Mouse (Mus musculus) hindbrain, embryonic 11.5 days (tissue): ENCODE data around the gene Tspan5. TPM values are rescaled to one million over a fixed set of nuclear protein-coding genes. Genes with fewer than 3 reads are reported as not detected.

ENCODE experiments used
- ATAC-seq: fragments of 200-750 bp; cut with Nextera tagmentation; 2 replicates; pipeline ENCODE4 v1.8.0; 2017; ENCODE audit warnings: mild to moderate bottlenecking, moderate TSS enrichment, moderate library complexity; ENCODE audit not compliant: low FRiP score
- DNase-seq: peaks from one replicate; pipeline ENCODE4 v3.0.0-alpha.2; 2015; ENCODE audit warnings: low spot score
- H3K27ac ChIP-seq: fragments of 300-500 bp; sonication (generic); 2 replicates; pipeline ENCODE4 v1.5.1; 2014; ENCODE audit warnings: mild to moderate bottlenecking, low read depth, low read length
- H3K27me3 ChIP-seq: fragments of 300-500 bp; sonication (generic); 2 replicates; pipeline ENCODE4 v1.6.1; 2014; ENCODE audit warnings: mild to moderate bottlenecking, low read length, moderate library complexity, mixed read lengths; ENCODE audit not compliant: control insufficient read depth, insufficient read depth
- H3K36me3 ChIP-seq: fragments of 300-500 bp; sonication (generic); 2 replicates; pipeline ENCODE4 v1.6.1; 2014; ENCODE audit warnings: mild to moderate bottlenecking, low read length, moderate library complexity, mixed read lengths; ENCODE audit not compliant: control insufficient read depth, insufficient read depth
- H3K4me1 ChIP-seq: fragments of 300-500 bp; sonication (generic); replicated peaks from 2 replicates; pipeline ENCODE4 v1.6.1; 2014; ENCODE audit warnings: low read length, mixed read lengths; ENCODE audit not compliant: control insufficient read depth, insufficient read depth
- H3K4me2 ChIP-seq: fragments of 300-500 bp; sonication (generic); replicated peaks from 2 replicates; pipeline ENCODE4 v1.6.1; 2014; ENCODE audit warnings: mild to moderate bottlenecking, low read depth, low read length
- H3K4me3 ChIP-seq: fragments of 300-500 bp; sonication (generic); 2 replicates; pipeline ENCODE4 v1.5.1; 2014; ENCODE audit warnings: low read depth, low read length
- H3K9ac ChIP-seq: fragments of 300-500 bp; sonication (generic); 2 replicates; pipeline ENCODE4 v1.6.1; 2014; ENCODE audit warnings: low read depth, low read length
- H3K9me3 ChIP-seq: fragments of 300-500 bp; sonication (generic); 2 replicates; pipeline ENCODE4 v1.6.1; 2016; ENCODE audit warnings: low read length; ENCODE audit not compliant: control insufficient read depth
- WGBS: fragments of 180-500 bp; shearing (Covaris S2); extraction: QIAGEN DNeasy Blood & Tissue Kit; methylation state at CpG from one replicate; pipeline ENCODE4 v1.1.7; 2014; 5-methylcytosine and 5-hydroxymethylcytosine counted together
- polyA plus RNA-seq: library from polyadenylated mRNA; unstranded; fragments of >200 nt; fragmentation: Nextera tagmentation; extraction: Ambion mirVana; gene quantifications from 2 replicates; pipeline ENCODE4 v1.2.1, GENCODE M21; 2014

Gene Tspan5
- polyA plus RNA-seq, 1 experiment from 2014 or later, result 51.0 TPM

- WGBS, result 87% methylated on average over 8 of the region's 8 CpGs
- H3K27me3 ChIP-seq, result no peaks in the 10 kb centered on the region
- H3K4me1 ChIP-seq, result no peaks in the 10 kb centered on the region
- no peak overlapping the region for H3K9ac ChIP-seq
- H3K4me3 ChIP-seq, result no peak overlapping the region
- no peak for ATAC-seq
- H3K27ac ChIP-seq, result no peak overlapping the region
- no peak overlapping the region for H3K4me2 ChIP-seq
- DNase-seq, result no peak
- H3K9me3 ChIP-seq, result no peaks in the 10 kb centered on the region
- H3K36me3 ChIP-seq, result no peaks in the 10 kb centered on the region
Measured at GRCm38 (mm10) chr3:138746556-138746955, 4.6 kb downstream of the Tspan5 start.

DNA sequence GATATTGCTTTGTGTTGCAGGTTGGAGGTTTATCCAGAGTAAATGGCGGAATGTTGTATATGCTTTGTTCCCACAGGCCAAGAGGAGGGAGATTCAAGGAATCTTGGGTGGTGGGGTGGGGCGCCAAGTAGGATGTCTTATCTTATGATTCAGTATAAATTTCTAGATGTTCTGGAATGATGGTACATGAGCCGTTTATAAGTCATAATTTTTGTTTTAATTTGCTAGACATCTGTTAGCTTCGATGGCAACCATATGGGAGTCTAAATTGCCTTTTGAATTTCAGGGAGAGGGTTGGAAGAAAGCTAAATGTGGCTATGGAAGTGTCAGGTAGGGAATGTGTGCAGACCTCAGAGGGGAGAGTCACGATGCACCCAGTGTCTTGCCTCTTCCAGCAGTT, 5.0 kb downstream of the Tspan5 start:
- DNase-seq (no peak), ATAC-seq (no peak)
- 89% methylated on average over 5 of the region's 5 CpGs for WGBS
- Histone ChIP-seq H3K4me1 (no peaks in the 10 kb centered on the region), H3K4me2 (no peak overlapping the region), H3K9me3 (no peaks in the 10 kb centered on the region), H3K27me3 (no peaks in the 10 kb centered on the region), H3K4me3 (no peak overlapping the region), H3K9ac (no peak overlapping the region), H3K36me3 (no peaks in the 10 kb centered on the region), H3K27ac (no peak overlapping the region)

- Histone ChIP-seq H3K4me1 (no peaks in the 10 kb centered on the region), H3K36me3 (no peaks in the 10 kb centered on the region), H3K9ac (no peak overlapping the region), H3K9me3 (no peaks in the 10 kb centered on the region), H3K4me3 (no peak overlapping the region), H3K27me3 (no peaks in the 10 kb centered on the region), H3K27ac (no peak overlapping the region), H3K4me2 (no peak overlapping the region)
- ATAC-seq (no peak), DNase-seq (no peak)
- WGBS, result 95% methylated on average over 5 of the region's 5 CpGs
Measured at GRCm38 (mm10) chr3:138747985-138748384, 6.0 kb downstream of the Tspan5 start.

- no peaks in the 10 kb centered on the region for H3K27me3 ChIP-seq
- H3K9me3 ChIP-seq, result no peaks in the 10 kb centered on the region
- no peak for DNase-seq
- WGBS, result 85% methylated on average over 9 of the region's 9 CpGs
- ATAC-seq, result no peak
- no peak overlapping the region for H3K9ac ChIP-seq
- H3K4me2 ChIP-seq, result no peak overlapping the region
- H3K27ac ChIP-seq, result no peak overlapping the region
- 0 out of 2 replicates have a peak, but pooled peaks cover 2% of the 10 kb centered on the region for H3K4me1 ChIP-seq
- H3K4me3 ChIP-seq, result no peak overlapping the region
- no peaks in the 10 kb centered on the region for H3K36me3 ChIP-seq
Measured at GRCm38 (mm10) chr3:138749645-138750044, 7.7 kb downstream of the Tspan5 start.

DNA sequence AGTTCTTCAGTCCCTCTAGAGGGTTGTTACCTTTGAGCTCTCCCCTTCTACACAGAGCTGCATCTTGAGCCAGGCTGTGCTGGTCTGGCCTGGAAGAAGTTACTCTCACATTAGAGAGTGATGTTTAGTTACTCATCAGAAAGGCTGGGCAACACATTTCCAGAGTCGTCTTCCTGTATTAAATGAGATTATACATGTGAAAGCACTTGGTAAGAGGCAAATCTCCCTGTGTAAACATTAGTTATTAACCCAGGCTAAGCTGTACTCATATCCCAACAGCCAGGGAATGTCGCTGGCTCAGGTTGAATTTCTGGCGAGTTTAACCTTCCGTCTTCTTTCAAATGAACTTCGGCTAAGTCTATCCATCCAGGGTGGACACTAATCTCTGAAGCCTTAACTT, 9.3 kb downstream of the Tspan5 start:
- ATAC-seq (no peak), DNase-seq (no peak)
- H3K4me1 ChIP-seq, result 0 out of 2 replicates have a peak, but pooled peaks cover 2% of the 10 kb centered on the region
- 86% methylated on average over 5 of the region's 5 CpGs for WGBS
- H3K4me2 ChIP-seq, result no peak overlapping the region
- no peaks in the 10 kb centered on the region for H3K27me3 ChIP-seq
- no peaks in the 10 kb centered on the region for H3K36me3 ChIP-seq
- no peaks in the 10 kb centered on the region for H3K9me3 ChIP-seq
- H3K4me3 ChIP-seq, result no peak overlapping the region
- no peak overlapping the region for H3K9ac ChIP-seq
- H3K27ac ChIP-seq, result no peak overlapping the region

- H3K4me1 ChIP-seq, result 0 out of 2 replicates have a peak, but pooled peaks cover 2% of the 10 kb centered on the region
- no peak for ATAC-seq
- 74% methylated on average over 5 of the region's 5 CpGs for WGBS
- H3K4me3 ChIP-seq, result no peak overlapping the region
- H3K9me3 ChIP-seq, result no peaks in the 10 kb centered on the region
- H3K27ac ChIP-seq, result no peak overlapping the region
- no peaks in the 10 kb centered on the region for H3K27me3 ChIP-seq
- no peak overlapping the region for H3K4me2 ChIP-seq
- no peaks in the 10 kb centered on the region for H3K36me3 ChIP-seq
- H3K9ac ChIP-seq, result no peak overlapping the region
- no peak for DNase-seq
Measured at GRCm38 (mm10) chr3:138752056-138752455, 10.1 kb downstream of the Tspan5 start.

DNA sequence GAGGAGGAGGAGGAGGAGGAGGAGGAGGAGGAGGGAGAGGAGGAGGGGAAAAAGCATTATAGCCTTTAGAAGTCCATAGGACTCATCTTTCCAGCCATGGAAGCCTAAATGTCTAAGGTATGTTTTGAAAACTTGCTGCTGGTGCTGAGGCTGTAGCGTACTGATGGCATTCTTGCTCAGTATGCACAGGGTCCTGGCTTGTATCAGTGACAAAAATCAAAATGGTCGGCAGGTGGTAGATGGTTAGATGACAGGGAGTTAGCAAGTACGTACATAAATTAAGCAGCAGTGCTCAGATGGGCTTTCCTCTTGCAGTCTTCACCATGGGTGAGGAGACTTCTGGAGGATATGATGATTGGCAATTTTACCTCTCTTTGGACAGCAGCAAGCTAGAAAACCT, 10.8 kb downstream of the Tspan5 start:
- H3K4me1 ChIP-seq, result 0 out of 2 replicates have a peak, but pooled peaks cover 2% of the 10 kb centered on the region
- no peak overlapping the region for H3K4me2 ChIP-seq
- no peak overlapping the region for H3K9ac ChIP-seq
- no peaks in the 10 kb centered on the region for H3K9me3 ChIP-seq
- WGBS, result 65% methylated on average over 3 of the region's 3 CpGs
- no peaks in the 10 kb centered on the region for H3K36me3 ChIP-seq
- no peak overlapping the region for H3K4me3 ChIP-seq
- no peaks in the 10 kb centered on the region for H3K27me3 ChIP-seq
- no peak for DNase-seq
- no peak overlapping the region for H3K27ac ChIP-seq
- ATAC-seq, result peak; percentile 28; the same call in 1 of the 2 replicates

GRCm38 (mm10) chr3:138753182-138753885, 11.3 kb downstream of the Tspan5 start:
- H3K9me3 ChIP-seq, result no peaks in the 10 kb centered on the region
- no peaks in the 10 kb centered on the region for H3K36me3 ChIP-seq
- H3K27ac ChIP-seq, result peak overlapping the region; percentile 47; the same call in 1 of the 2 replicates
- ATAC-seq (peak; percentile 43; the same call in 1 of the 2 replicates), DNase-seq (no peak)
- H3K4me2 ChIP-seq, result no peak overlapping the region
- WGBS, result 39% methylated on average over 12 of the region's 12 CpGs
- no peak overlapping the region for H3K4me3 ChIP-seq
- 0 out of 2 replicates have a peak, but pooled peaks cover 2% of the 10 kb centered on the region for H3K4me1 ChIP-seq
- no peaks in the 10 kb centered on the region for H3K27me3 ChIP-seq
- no peak overlapping the region for H3K9ac ChIP-seq

- Histone ChIP-seq H3K9me3 (no peaks in the 10 kb centered on the region), H3K4me2 (no peak overlapping the region), H3K36me3 (no peaks in the 10 kb centered on the region), H3K4me1 (0 out of 2 replicates have a peak, but pooled peaks cover 2% of the 10 kb centered on the region), H3K27me3 (no peaks in the 10 kb centered on the region), H3K4me3 (no peak overlapping the region), H3K27ac (no peak overlapping the region), H3K9ac (no peak overlapping the region)
- DNase-seq, result no peak
- no peak for ATAC-seq
- WGBS, result 82% methylated on average over 5 of the region's 5 CpGs
Measured at GRCm38 (mm10) chr3:138754328-138754727, 12.3 kb downstream of the Tspan5 start.
